Mouse (Mus musculus) heart, embryonic 12.5 days (tissue): Measurements from ENCODE around the gene Cd84. TPM values are rescaled to one million over a fixed set of nuclear protein-coding genes. Genes with fewer than 3 reads are reported as not detected.

Experiments used
- ATAC-seq: fragments of 200-750 bp; cut with Nextera tagmentation; 2 replicates; pipeline ENCODE4 v1.8.0; 2017; ENCODE audit warnings: moderate TSS enrichment, moderate library complexity; ENCODE audit not compliant: insufficient number of reproducible peaks, low FRiP score
- H3K27ac ChIP-seq: fragments of 300-500 bp; sonication (generic); 2 replicates; pipeline ENCODE4 v1.5.1; 2016; ENCODE audit warnings: mild to moderate bottlenecking, moderate library complexity; ENCODE audit not compliant: poor library complexity, severe bottlenecking
- H3K27me3 ChIP-seq: fragments of 300-500 bp; sonication (generic); replicated peaks from 2 replicates; pipeline ENCODE4 v1.6.1; 2016; ENCODE audit warnings: mild to moderate bottlenecking, moderate library complexity
- H3K36me3 ChIP-seq: fragments of 300-500 bp; sonication (generic); 2 replicates; pipeline ENCODE4 v1.6.1; 2016; ENCODE audit warnings: mild to moderate bottlenecking, moderate library complexity
- H3K4me1 ChIP-seq: fragments of 300-500 bp; sonication (generic); replicated peaks from 2 replicates; pipeline ENCODE4 v1.6.1; 2016; ENCODE audit warnings: mild to moderate bottlenecking
- H3K4me2 ChIP-seq: fragments of 300-500 bp; sonication (generic); 2 replicates; pipeline ENCODE4 v1.6.1; 2016; ENCODE audit warnings: mild to moderate bottlenecking, moderate library complexity
- H3K4me3 ChIP-seq: fragments of 300-500 bp; sonication (generic); 2 replicates; pipeline ENCODE4 v1.5.1; 2016; ENCODE audit warnings: mild to moderate bottlenecking
- H3K9ac ChIP-seq: fragments of 300-500 bp; sonication (generic); 2 replicates; pipeline ENCODE4 v1.6.1; 2016; ENCODE audit warnings: mild to moderate bottlenecking, moderate library complexity
- H3K9me3 ChIP-seq: fragments of 300-500 bp; sonication (generic); replicated peaks from 2 replicates; pipeline ENCODE4 v1.6.1; 2016; ENCODE audit warnings: mild to moderate bottlenecking, moderate library complexity
- WGBS: fragments of 180-500 bp; shearing (Covaris S2); methylation state at CpG from one replicate; pipeline ENCODE4 v1.1.7; 2016; 5-methylcytosine and 5-hydroxymethylcytosine counted together
- polyA plus RNA-seq: library from polyadenylated mRNA; unstranded; fragments of >200 nt; fragmentation: Nextera tagmentation; extraction: Ambion mirVana; gene quantifications from 2 replicates; pipeline ENCODE4 v1.2.1, GENCODE M21; 2016

The Cd84 gene
- polyA plus RNA-seq, 1 experiment from 2014 or later: 0.98 TPM

DNA sequence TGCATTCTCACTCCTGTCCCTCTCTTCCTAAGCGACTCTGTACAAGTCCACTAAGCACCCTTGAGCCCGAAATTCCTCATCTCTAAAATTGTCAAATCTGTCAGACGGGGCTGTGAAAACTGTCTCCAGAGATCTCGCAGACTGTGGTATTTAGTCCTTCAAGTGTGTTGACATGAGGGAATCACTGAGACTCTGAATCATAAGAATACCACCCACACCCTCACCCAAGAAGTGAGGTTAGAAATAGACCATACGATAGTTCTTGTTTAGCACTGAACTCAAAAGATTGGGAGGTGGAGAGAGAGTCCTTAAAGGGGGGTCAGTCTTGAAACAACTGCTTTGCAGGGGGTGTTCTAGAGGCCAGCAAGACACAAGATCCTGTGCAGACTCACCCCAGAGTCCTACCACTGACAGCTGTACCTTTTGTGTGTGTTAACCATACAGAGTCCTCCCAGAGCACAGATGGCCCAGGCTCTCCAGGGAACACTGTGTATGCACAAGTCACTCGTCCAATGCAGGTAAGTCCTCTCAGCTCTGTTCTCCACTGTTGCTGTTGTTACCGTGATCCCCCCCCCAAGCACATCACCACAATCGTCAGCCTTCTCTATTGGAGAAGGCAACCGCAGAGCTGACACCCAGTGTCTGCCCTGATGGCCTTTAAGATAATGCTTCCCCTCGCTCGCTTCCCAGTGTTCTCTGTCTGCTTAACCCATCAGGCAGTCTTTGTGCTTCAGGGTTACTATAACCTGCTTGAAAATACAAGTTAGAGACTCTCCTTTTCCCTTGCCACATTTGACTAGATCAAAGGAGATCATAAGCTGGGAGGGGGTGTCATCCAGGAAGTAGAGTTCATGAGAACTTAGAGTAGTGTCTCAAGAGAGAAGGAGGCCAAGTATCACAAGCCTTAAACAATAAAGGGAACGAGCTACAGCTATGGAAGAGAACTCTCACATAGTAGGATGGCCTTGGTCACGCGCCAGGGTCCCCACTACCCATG, 99.8 kb downstream of the Cd84 start:
- ATAC-seq: no peak
- H3K4me1 ChIP-seq: no peaks in the 10 kb centered on the region
- no peak overlapping the region for H3K4me2 ChIP-seq
- no peak overlapping the region for H3K9ac ChIP-seq
- H3K9me3 ChIP-seq: 0 out of 2 replicates have a peak, but pooled peaks cover 2% of the 10 kb centered on the region
- no peaks in the 10 kb centered on the region for H3K27me3 ChIP-seq
- no peak overlapping the region for H3K27ac ChIP-seq
- no peaks in the 10 kb centered on the region for H3K36me3 ChIP-seq
- H3K4me3 ChIP-seq: no peak overlapping the region
- WGBS: 64% methylated on average over 14 of the region's 14 CpGs

Other genes starting within 250 kb of the Cd84 start
- 0.10 TPM in 1 of 2 replicates, not detected in the other for gene Ly9, start 232.3 kb upstream of the Cd84 start, polyA plus RNA-seq
- not detected in 2 replicates for gene Slamf7, start 186.7 kb upstream of the Cd84 start, polyA plus RNA-seq
- gene Cd48, start 157.7 kb upstream of the Cd84 start, polyA plus RNA-seq: 0.69 and 0.86 TPM in 2 replicates
- 0.28 and 0.57 TPM in 2 replicates for gene Slamf1, start 72.6 kb upstream of the Cd84 start, polyA plus RNA-seq
- gene Gm10521, start 56.0 kb downstream of the Cd84 start, polyA plus RNA-seq: not detected in 2 replicates
- not detected in 2 replicates for gene Slamf6, start 77.8 kb downstream of the Cd84 start, polyA plus RNA-seq
- 13.5 and 14.4 TPM in 2 replicates for gene Vangl2, start 188.7 kb downstream of the Cd84 start, polyA plus RNA-seq
- not detected in 2 replicates for gene Nhlh1, start 217.9 kb downstream of the Cd84 start, polyA plus RNA-seq
- gene Copa, start 242.8 kb downstream of the Cd84 start, polyA plus RNA-seq: 214 and 219 TPM in 2 replicates
- 132 TPM in 2 replicates for gene Ncstn, start 243.1 kb downstream of the Cd84 start, polyA plus RNA-seq